Mouse (Mus musculus) erythroblast, embryonic 14.5 days (primary cell): ENCODE data around the gene Cpvl.

Experiments
- GATA1 ChIP-seq: IDR thresholded peaks from 2 replicates; pipeline ENCODE4 v1.6.1; 2012; ENCODE audit warnings: low read length, inconsistent platforms, mixed read lengths
- TAL1 ChIP-seq: IDR thresholded peaks from 3 replicates; pipeline ENCODE4 v1.6.1; 2012; ENCODE audit warnings: low read length, inconsistent platforms, mixed read lengths

DNA sequence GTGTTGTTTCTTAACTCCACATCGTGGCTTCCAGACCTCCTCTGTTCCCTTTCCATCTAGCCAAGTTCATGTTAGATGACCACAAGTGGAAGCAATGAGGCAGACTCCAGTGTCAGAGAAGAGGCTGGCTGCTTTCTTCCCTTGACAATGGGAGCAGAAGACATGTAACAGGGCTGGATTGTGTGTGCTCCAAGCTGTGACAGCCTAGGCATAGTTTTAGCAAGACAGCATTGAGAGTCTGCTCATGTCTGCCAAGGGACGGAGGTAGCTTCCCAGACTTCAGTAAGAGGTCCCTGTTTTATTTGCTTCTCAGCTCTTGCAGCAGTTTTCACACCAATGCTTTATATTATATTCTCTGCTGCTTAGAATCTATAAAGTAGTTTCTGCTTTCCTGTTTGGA is 124.2 kb downstream of the Cpvl start:
- TF ChIP-seq TAL1 (no peak), GATA1 (no peak)
